Mouse (Mus musculus) ES-E14 (cell line): Measurements from ENCODE around the gene Riok1.

Experiments
- HCFC1 ChIP-seq: IDR thresholded peaks from 2 replicates; pipeline ENCODE4 v1.6.1; 2012; ENCODE audit warnings: low read length, inconsistent platforms, borderline replicate concordance; ENCODE audit not compliant: insufficient read depth
- MAFK ChIP-seq: IDR thresholded peaks from 2 replicates; pipeline ENCODE4 v1.6.1; 2014; ENCODE audit warnings: mild to moderate bottlenecking, low read depth, low read length, inconsistent platforms; ENCODE audit not compliant: insufficient read depth

DNA sequence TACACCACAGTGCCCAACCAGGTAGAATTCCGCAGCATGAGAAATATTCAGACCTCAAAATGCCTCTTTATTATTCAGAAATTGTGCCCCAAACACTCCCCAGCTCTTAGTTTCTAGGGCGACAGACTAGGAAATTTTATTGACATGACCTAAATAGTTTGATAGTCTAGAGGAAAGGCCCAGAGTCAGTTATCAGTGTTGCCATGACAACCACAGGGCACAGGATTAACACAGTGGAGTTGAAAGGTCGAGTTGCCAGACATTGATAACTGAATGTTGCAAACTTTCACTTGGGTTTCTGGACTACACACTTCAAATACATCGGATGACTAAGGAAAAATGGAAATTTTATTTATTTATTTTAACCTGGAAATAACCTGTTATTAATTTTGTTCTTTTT lies 53.1 kb downstream of the Riok1 start:
- no peak for TF ChIP-seq MAFK
- TF ChIP-seq HCFC1: no peak
